Mouse (Mus musculus) forebrain, embryonic 14.5 days (tissue): ENCODE results near the gene Mtus2. TPM values are rescaled to one million over a fixed set of nuclear protein-coding genes. Genes with fewer than 3 reads are reported as not detected.
A peak's percentile ranks its signal among the peaks of the same experiment; 100 is the strongest.

ENCODE experiments used
- ATAC-seq: fragments of 200-750 bp; cut with Nextera tagmentation; 2 replicates; pipeline ENCODE4 v1.8.0; 2017; ENCODE audit warnings: mild to moderate bottlenecking, moderate library complexity
- DNase-seq: peaks from one replicate; pipeline ENCODE4 v3.0.0-alpha.2; 2015; ENCODE audit warnings: low spot score
- H3K27ac ChIP-seq: fragments of 300-500 bp; sonication (generic); 2 replicates; pipeline ENCODE4 v1.5.1; 2014; ENCODE audit warnings: low read depth, mild to moderate bottlenecking, control low read depth, low read length, moderate library complexity
- H3K27me3 ChIP-seq: fragments of 300-500 bp; sonication (generic); replicated peaks from 2 replicates; pipeline ENCODE4 v1.6.1; 2014; ENCODE audit warnings: low read length, control low read depth, mixed read lengths; ENCODE audit not compliant: control insufficient read depth, insufficient read depth
- H3K36me3 ChIP-seq: fragments of 300-500 bp; sonication (generic); 2 replicates; pipeline ENCODE4 v1.6.1; 2014; ENCODE audit warnings: low read length, control low read depth; ENCODE audit not compliant: control insufficient read depth, insufficient read depth
- H3K4me1 ChIP-seq: fragments of 300-500 bp; sonication (generic); 2 replicates; pipeline ENCODE4 v1.6.1; 2014; ENCODE audit warnings: antibody characterized with exemption, low read length, control low read depth; ENCODE audit not compliant: control insufficient read depth, insufficient read depth
- H3K4me2 ChIP-seq: fragments of 300-500 bp; sonication (generic); 2 replicates; pipeline ENCODE4 v1.6.1; 2014; ENCODE audit warnings: mild to moderate bottlenecking, control low read depth, low read length
- H3K4me3 ChIP-seq: fragments of 300-500 bp; sonication (generic); 2 replicates; pipeline ENCODE4 v1.5.1; 2014; ENCODE audit warnings: low read depth, low read length, control low read depth
- H3K9ac ChIP-seq: fragments of 300-500 bp; sonication (generic); 2 replicates; pipeline ENCODE4 v1.6.1; 2014; ENCODE audit warnings: mild to moderate bottlenecking, low read length, control low read depth, moderate library complexity
- H3K9me3 ChIP-seq: fragments of 300-500 bp; sonication (generic); replicated peaks from 2 replicates; pipeline ENCODE4 v1.6.1; 2016; ENCODE audit warnings: low read length, control low read depth, mixed read lengths; ENCODE audit not compliant: control insufficient read depth
- WGBS: fragments of 180-500 bp; shearing (Covaris S2); extraction: QIAGEN DNeasy Blood & Tissue Kit; methylation state at CpG from one replicate; pipeline ENCODE4 v1.1.7; 2014; 5-methylcytosine and 5-hydroxymethylcytosine counted together
- polyA plus RNA-seq: library from polyadenylated mRNA; unstranded; fragments of >200 nt; fragmentation: Nextera tagmentation; extraction: Ambion mirVana; gene quantifications from 2 replicates; pipeline ENCODE4 v1.2.1, GENCODE M21; 2014

Mtus2 gene
- polyA plus RNA-seq, 1 experiment from 2014 or later, result 17.0 TPM

- no peak overlapping the region for H3K4me3 ChIP-seq
- no peaks in the 10 kb centered on the region for H3K4me1 ChIP-seq
- no peaks in the 10 kb centered on the region for H3K36me3 ChIP-seq
Observed at GRCm38 (mm10) chr5:148216786-148217185, 259.7 kb downstream of the Mtus2 start.

GRCm38 (mm10) chr5:148222898-148223297 lies 265.8 kb downstream of the Mtus2 start:
- Histone ChIP-seq H3K27me3 (no peaks in the 10 kb centered on the region), H3K4me3 (no peak overlapping the region), H3K4me2 (no peak overlapping the region), H3K27ac (no peak overlapping the region), H3K4me1 (no peaks in the 10 kb centered on the region), H3K9me3 (no peaks in the 10 kb centered on the region), H3K36me3 (no peaks in the 10 kb centered on the region), H3K9ac (no peak overlapping the region)
- no peak for ATAC-seq
- DNase-seq, result no peak
- 88% methylated on average over 5 of the region's 5 CpGs for WGBS

More at GRCm38 (mm10) chr5:148216786-148217185, 259.7 kb downstream of the Mtus2 start:
- DNase-seq, result no peak
- WGBS, result 86% methylated on average over 8 of the region's 8 CpGs
- Histone ChIP-seq H3K4me2 (no peak overlapping the region), H3K27me3 (no peaks in the 10 kb centered on the region), H3K9ac (no peak overlapping the region), H3K9me3 (no peaks in the 10 kb centered on the region), H3K27ac (no peak overlapping the region)
- ATAC-seq, result no peak

GRCm38 (mm10) chr5:148224004-148224403 lies 266.9 kb downstream of the Mtus2 start:
- no peaks in the 10 kb centered on the region for H3K36me3 ChIP-seq
- no peak overlapping the region for H3K9ac ChIP-seq
- ATAC-seq (no peak), DNase-seq (no peak)
- WGBS, result 94% methylated on average over 16 of the region's 16 CpGs
- no peak overlapping the region for H3K4me2 ChIP-seq
- H3K27ac ChIP-seq, result no peak overlapping the region
- no peaks in the 10 kb centered on the region for H3K4me1 ChIP-seq
- H3K9me3 ChIP-seq, result no peaks in the 10 kb centered on the region
- H3K27me3 ChIP-seq, result no peaks in the 10 kb centered on the region
- H3K4me3 ChIP-seq, result no peak overlapping the region

- Histone ChIP-seq H3K9me3 (no peaks in the 10 kb centered on the region), H3K27me3 (no peaks in the 10 kb centered on the region), H3K4me3 (no peak overlapping the region), H3K4me1 (no peaks in the 10 kb centered on the region), H3K4me2 (no peak overlapping the region), H3K9ac (no peak overlapping the region), H3K27ac (no peak overlapping the region), H3K36me3 (no peaks in the 10 kb centered on the region)
- DNase-seq, result no peak
- no peak for ATAC-seq
- 93% methylated on average over 18 of the region's 18 CpGs for WGBS
Observed at GRCm38 (mm10) chr5:148233714-148234113, 276.6 kb downstream of the Mtus2 start.

- Histone ChIP-seq H3K4me2 (no peak overlapping the region), H3K4me1 (no peaks in the 10 kb centered on the region), H3K36me3 (no peaks in the 10 kb centered on the region), H3K27me3 (no peaks in the 10 kb centered on the region), H3K9me3 (no peaks in the 10 kb centered on the region), H3K27ac (no peak overlapping the region), H3K9ac (no peak overlapping the region), H3K4me3 (no peak overlapping the region)
- no peak for ATAC-seq
- DNase-seq, result peak; percentile 10
- 43% methylated on average over 9 of the region's 9 CpGs for WGBS
Observed at GRCm38 (mm10) chr5:148236616-148237015, 279.5 kb downstream of the Mtus2 start.

- Histone ChIP-seq H3K4me2 (no peak overlapping the region), H3K9me3 (no peaks in the 10 kb centered on the region), H3K4me3 (no peak overlapping the region), H3K27me3 (no peaks in the 10 kb centered on the region), H3K36me3 (no peaks in the 10 kb centered on the region), H3K4me1 (no peaks in the 10 kb centered on the region), H3K9ac (no peak overlapping the region), H3K27ac (no peak overlapping the region)
- DNase-seq (peak; percentile 87), ATAC-seq (peak; percentile 58; the same call in 1 of the 2 replicates)
Observed at GRCm38 (mm10) chr5:148239067-148239466, 281.9 kb downstream of the Mtus2 start.

- H3K9me3 ChIP-seq, result no peaks in the 10 kb centered on the region
- no peak overlapping the region for H3K4me3 ChIP-seq
- 0% methylated on average over 2 of the region's 2 CpGs for WGBS
- DNase-seq, result no peak
- H3K27me3 ChIP-seq, result no peaks in the 10 kb centered on the region
- ATAC-seq, result no peak
- no peak overlapping the region for H3K27ac ChIP-seq
- no peaks in the 10 kb centered on the region for H3K36me3 ChIP-seq
- no peak overlapping the region for H3K4me2 ChIP-seq
- no peak overlapping the region for H3K9ac ChIP-seq
- H3K4me1 ChIP-seq, result no peaks in the 10 kb centered on the region
Observed at GRCm38 (mm10) chr5:148239757-148240156, 282.6 kb downstream of the Mtus2 start.

- H3K9me3 ChIP-seq, result no peaks in the 10 kb centered on the region
- H3K4me3 ChIP-seq, result no peak overlapping the region
- H3K4me1 ChIP-seq, result no peaks in the 10 kb centered on the region
- no peak overlapping the region for H3K4me2 ChIP-seq
- no peak overlapping the region for H3K9ac ChIP-seq
- ATAC-seq (peak; percentile 46; the same call in 1 of the 2 replicates), DNase-seq (peak; percentile 86)
- WGBS, result 8% methylated on average over 7 of the region's 7 CpGs
- no peak overlapping the region for H3K27ac ChIP-seq
- H3K27me3 ChIP-seq, result no peaks in the 10 kb centered on the region
- no peaks in the 10 kb centered on the region for H3K36me3 ChIP-seq
Observed at GRCm38 (mm10) chr5:148241932-148242331, 284.8 kb downstream of the Mtus2 start.

- no peak for ATAC-seq
- H3K27ac ChIP-seq, result no peak overlapping the region
- 32% methylated on average over 1 of the region's 1 CpGs for WGBS
Observed at GRCm38 (mm10) chr5:148244471-148244870, 287.4 kb downstream of the Mtus2 start.

More at GRCm38 (mm10) chr5:148244471-148244870, 287.4 kb downstream of the Mtus2 start:
- no peaks in the 10 kb centered on the region for H3K4me1 ChIP-seq
- no peaks in the 10 kb centered on the region for H3K9me3 ChIP-seq
- no peak overlapping the region for H3K4me2 ChIP-seq
- no peak for DNase-seq
- H3K27me3 ChIP-seq, result no peaks in the 10 kb centered on the region
- H3K36me3 ChIP-seq, result no peaks in the 10 kb centered on the region
- H3K9ac ChIP-seq, result no peak overlapping the region
- no peak overlapping the region for H3K4me3 ChIP-seq
